Mouse (Mus musculus): Measurements from ENCODE around the gene Gucy2c.

Gucy2c gene

GRCm38 (mm10) chr6:136689790-136690413, 91.7 kb downstream of the Gucy2c start:
- Histone ChIP-seq H3K27me3 (ENCODE audit: insufficient read depth, low read length) (peaks cover 3% of the 10 kb centered on the region; the same call in 1 of the 2 replicates), H3K9me3 (ENCODE audit: low read length) (peaks cover 15% of the 10 kb centered on the region), H3K36me3 (ENCODE audit: insufficient read depth, low read length) (no peaks in the 10 kb centered on the region), H3K4me3 (replicated peaks; ENCODE audit: low read length) (peak overlapping the region; percentile 8; the same call in 1 of the 2 replicates), H3K4me1 (replicated peaks; ENCODE audit: low read depth, low read length) (peaks cover 6% of the 10 kb centered on the region)
- TF ChIP-seq POU5F1 (IDR thresholded peaks at IDR 0.05; ENCODE audit: borderline replicate concordance, low read length) (no peak), CTCF (conservative IDR thresholded peaks at IDR 0.05; ENCODE audit: low read length) (no peak), NANOG (IDR thresholded peaks at IDR 0.05; ENCODE audit: borderline replicate concordance, low read length) (no peak)

GRCm38 (mm10) chr6:136685433-136685832, 96.1 kb downstream of the Gucy2c start:
- TF ChIP-seq NANOG (IDR thresholded peaks at IDR 0.05; ENCODE audit: borderline replicate concordance, low read length) (no peak), POU5F1 (IDR thresholded peaks at IDR 0.05; ENCODE audit: borderline replicate concordance, low read length) (no peak), CTCF (conservative IDR thresholded peaks at IDR 0.05; ENCODE audit: low read length) (no peak)
- H3K9me3 ChIP-seq (ENCODE audit: low read length), result peaks cover 4% of the 10 kb centered on the region
- H3K4me1 ChIP-seq (replicated peaks; ENCODE audit: low read depth, low read length), result peaks cover 11% of the 10 kb centered on the region
- no peaks in the 10 kb centered on the region for H3K27me3 ChIP-seq (ENCODE audit: insufficient read depth, low read length)
- no peak overlapping the region for H3K4me3 ChIP-seq (replicated peaks; ENCODE audit: low read length)
- H3K36me3 ChIP-seq (ENCODE audit: insufficient read depth, low read length), result no peaks in the 10 kb centered on the region

GRCm38 (mm10) chr6:136683410-136684334, 97.9 kb downstream of the Gucy2c start:
- H3K9me3 ChIP-seq (ENCODE audit: low read length), result peaks cover 4% of the 10 kb centered on the region
- peaks cover 5% of the 10 kb centered on the region; the same call in 1 of the 2 replicates for H3K4me1 ChIP-seq (replicated peaks; ENCODE audit: low read depth, low read length)
- H3K27me3 ChIP-seq (ENCODE audit: insufficient read depth, low read length), result no peaks in the 10 kb centered on the region
- TF ChIP-seq CTCF (conservative IDR thresholded peaks at IDR 0.05; ENCODE audit: low read length) (no peak), NANOG (IDR thresholded peaks at IDR 0.05; ENCODE audit: borderline replicate concordance, low read length) (no peak), POU5F1 (IDR thresholded peaks at IDR 0.05; ENCODE audit: borderline replicate concordance, low read length) (no peak)
- H3K4me3 ChIP-seq (replicated peaks; ENCODE audit: low read length), result no peak overlapping the region
- H3K36me3 ChIP-seq (ENCODE audit: insufficient read depth, low read length), result no peaks in the 10 kb centered on the region

GRCm38 (mm10) chr6:136679381-136679780, 102.2 kb downstream of the Gucy2c start:
- no peaks in the 10 kb centered on the region for H3K27me3 ChIP-seq (ENCODE audit: insufficient read depth, low read length)
- TF ChIP-seq CTCF (conservative IDR thresholded peaks at IDR 0.05; ENCODE audit: low read length), result no peak
- TF ChIP-seq POU5F1 (IDR thresholded peaks at IDR 0.05; ENCODE audit: borderline replicate concordance, low read length), result no peak
- TF ChIP-seq NANOG (IDR thresholded peaks at IDR 0.05; ENCODE audit: borderline replicate concordance, low read length), result no peak
- H3K4me1 ChIP-seq (replicated peaks; ENCODE audit: low read depth, low read length), result peaks cover 5% of the 10 kb centered on the region; the same call in 1 of the 2 replicates
- H3K36me3 ChIP-seq (ENCODE audit: insufficient read depth, low read length), result no peaks in the 10 kb centered on the region
- 0 out of 2 replicates have a peak, but pooled peaks cover 5% of the 10 kb centered on the region for H3K9me3 ChIP-seq (ENCODE audit: low read length)
- H3K4me3 ChIP-seq (replicated peaks; ENCODE audit: low read length), result no peak overlapping the region

- no peaks in the 10 kb centered on the region for H3K36me3 ChIP-seq (ENCODE audit: insufficient read depth, low read length)
- TF ChIP-seq CTCF (conservative IDR thresholded peaks at IDR 0.05; ENCODE audit: low read length), result no peak
- TF ChIP-seq POU5F1 (IDR thresholded peaks at IDR 0.05; ENCODE audit: borderline replicate concordance, low read length), result no peak
- TF ChIP-seq NANOG (IDR thresholded peaks at IDR 0.05; ENCODE audit: borderline replicate concordance, low read length), result no peak
- H3K4me1 ChIP-seq (replicated peaks; ENCODE audit: low read depth, low read length), result peaks cover 8% of the 10 kb centered on the region
- no peaks in the 10 kb centered on the region for H3K27me3 ChIP-seq (ENCODE audit: insufficient read depth, low read length)
- H3K4me3 ChIP-seq (replicated peaks; ENCODE audit: low read length), result no peak overlapping the region
- peaks cover 27% of the 10 kb centered on the region for H3K9me3 ChIP-seq (ENCODE audit: low read length)
Observed at GRCm38 (mm10) chr6:136674935-136675334, 106.6 kb downstream of the Gucy2c start.

- TF ChIP-seq POU5F1 (IDR thresholded peaks at IDR 0.05; ENCODE audit: borderline replicate concordance, low read length), result no peak
- TF ChIP-seq NANOG (IDR thresholded peaks at IDR 0.05; ENCODE audit: borderline replicate concordance, low read length), result no peak
- no peak for TF ChIP-seq CTCF (conservative IDR thresholded peaks at IDR 0.05; ENCODE audit: low read length)
- Histone ChIP-seq H3K4me3 (replicated peaks; ENCODE audit: low read length) (no peak overlapping the region), H3K27me3 (ENCODE audit: insufficient read depth, low read length) (no peaks in the 10 kb centered on the region), H3K4me1 (replicated peaks; ENCODE audit: low read depth, low read length) (peaks cover 28% of the 10 kb centered on the region), H3K9me3 (ENCODE audit: low read length) (peaks cover 27% of the 10 kb centered on the region), H3K36me3 (ENCODE audit: insufficient read depth, low read length) (no peaks in the 10 kb centered on the region)
Observed at GRCm38 (mm10) chr6:136672467-136672866, 109.1 kb downstream of the Gucy2c start.

GRCm38 (mm10) chr6:136669274-136669673, 112.3 kb downstream of the Gucy2c start:
- H3K27me3 ChIP-seq (ENCODE audit: insufficient read depth, low read length), result no peaks in the 10 kb centered on the region
- H3K9me3 ChIP-seq (ENCODE audit: low read length), result peaks cover 22% of the 10 kb centered on the region
- no peak overlapping the region for H3K4me3 ChIP-seq (replicated peaks; ENCODE audit: low read length)
- TF ChIP-seq CTCF (conservative IDR thresholded peaks at IDR 0.05; ENCODE audit: low read length) (no peak), NANOG (IDR thresholded peaks at IDR 0.05; ENCODE audit: borderline replicate concordance, low read length) (no peak)
- no peaks in the 10 kb centered on the region for H3K36me3 ChIP-seq (ENCODE audit: insufficient read depth, low read length)
- H3K4me1 ChIP-seq (replicated peaks; ENCODE audit: low read depth, low read length), result peaks cover 28% of the 10 kb centered on the region

- no peak for TF ChIP-seq NANOG (IDR thresholded peaks at IDR 0.05; ENCODE audit: borderline replicate concordance, low read length)
- no peak for TF ChIP-seq POU5F1 (IDR thresholded peaks at IDR 0.05; ENCODE audit: borderline replicate concordance, low read length)
- TF ChIP-seq CTCF (conservative IDR thresholded peaks at IDR 0.05; ENCODE audit: low read length), result no peak
- peaks cover 14% of the 10 kb centered on the region for H3K9me3 ChIP-seq (ENCODE audit: low read length)
Observed at GRCm38 (mm10) chr6:136668266-136668986, 113.1 kb downstream of the Gucy2c start.

More at GRCm38 (mm10) chr6:136668266-136668986, 113.1 kb downstream of the Gucy2c start:
- Histone ChIP-seq H3K4me3 (replicated peaks; ENCODE audit: low read length) (no peak overlapping the region), H3K4me1 (replicated peaks; ENCODE audit: low read depth, low read length) (peaks cover 28% of the 10 kb centered on the region), H3K27me3 (ENCODE audit: insufficient read depth, low read length) (peaks cover 8% of the 10 kb centered on the region), H3K36me3 (ENCODE audit: insufficient read depth, low read length) (no peaks in the 10 kb centered on the region)
